Mouse (Mus musculus) c-Kit-positive CD71-positive TER-119-negative erythroid progenitor cells, embryonic 14.5 days (primary cell): ENCODE measurements at regions not wholly inside any gene's neighbourhood (a gene's known extent, or its start where the extent isn't known, plus 50 kb on each side); places are given as distances from the start of the nearest gene placed in this dataset.
"Not testable (repeated sequence)": the region's sequence is repeated elsewhere in the genome, so short reads cannot be mapped to it uniquely, and the experiment has no call there.

Experiments
- DNase-seq: peaks from one replicate; pipeline ENCODE4 v3.0.0-alpha.2; 2013; ENCODE audit warnings: low read depth

- DNase-seq, result no peak
These were observed 314.7 kb downstream of the Diras2 start for GRCm38 (mm10) chr13:52216343-52216742.

DNA sequence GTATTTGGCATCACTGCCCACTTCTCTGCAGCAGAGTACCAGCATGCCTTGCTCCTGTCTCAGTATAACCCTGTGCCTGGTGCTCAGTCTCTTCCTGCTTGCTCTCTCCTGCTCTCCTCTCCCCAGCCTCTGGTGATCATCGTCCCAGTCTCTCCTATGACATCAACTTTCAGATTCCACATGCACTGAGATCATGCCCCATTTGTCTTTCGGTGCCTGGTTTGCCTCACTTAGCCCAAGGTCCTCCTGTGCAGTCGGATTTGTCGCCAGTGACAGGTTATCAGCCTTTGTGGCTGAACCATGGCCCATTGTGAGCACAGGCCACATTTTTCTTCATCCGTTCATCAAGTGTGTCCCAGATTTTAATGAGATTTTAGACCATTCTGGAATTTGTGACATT lies 314.0 kb downstream of the Diras2 start:
- DNase-seq, result no peak

GRCm38 (mm10) chr13:52217741-52218140 lies 313.3 kb downstream of the Diras2 start:
- DNase-seq, result no peak

- no peak for DNase-seq
These were observed 308.6 kb downstream of the Diras2 start for GRCm38 (mm10) chr13:52222315-52223097.

DNA sequence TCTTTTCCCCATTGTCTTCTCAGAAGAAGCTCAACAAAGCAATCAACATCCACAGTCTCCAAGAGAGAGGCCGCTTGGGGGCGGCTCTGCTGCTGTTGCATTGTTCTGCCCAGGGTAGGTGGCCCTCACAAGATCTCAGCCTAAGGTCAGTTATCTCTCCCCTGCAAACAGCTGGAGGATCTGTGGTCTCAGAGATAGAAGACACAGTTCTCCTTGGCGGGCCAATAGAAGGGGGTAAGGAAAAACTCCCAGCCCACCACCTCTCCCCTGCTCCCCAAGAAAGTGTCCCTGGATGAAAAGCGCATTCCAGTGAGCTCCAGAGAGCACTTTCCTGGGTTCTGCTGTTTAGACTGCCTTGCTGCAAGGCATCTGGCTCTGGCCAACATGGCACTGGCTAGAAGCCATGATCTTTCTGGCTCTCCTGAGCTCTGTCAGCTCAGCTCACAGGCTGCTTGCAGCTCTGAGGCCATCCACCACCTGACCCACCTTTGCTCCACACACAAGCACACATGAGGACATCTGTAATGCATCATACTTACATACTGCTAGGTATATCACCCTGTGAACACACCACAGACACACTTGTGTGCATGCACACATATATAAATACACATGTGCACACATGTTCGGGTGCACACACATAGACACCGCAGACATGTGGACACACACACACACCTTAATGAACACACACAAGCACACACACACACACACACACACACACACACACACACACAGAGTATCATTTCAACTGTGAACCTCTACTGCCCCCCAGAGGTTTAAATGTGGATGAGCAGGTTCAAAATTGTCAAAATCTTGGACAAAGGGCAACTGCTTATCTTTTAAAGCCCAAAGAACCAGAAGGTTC lies 307.7 kb downstream of the Diras2 start:
- DNase-seq, result peak; percentile 21

GRCm38 (mm10) chr13:52233971-52234370 lies 297.1 kb downstream of the Diras2 start:
- no peak for DNase-seq

DNA sequence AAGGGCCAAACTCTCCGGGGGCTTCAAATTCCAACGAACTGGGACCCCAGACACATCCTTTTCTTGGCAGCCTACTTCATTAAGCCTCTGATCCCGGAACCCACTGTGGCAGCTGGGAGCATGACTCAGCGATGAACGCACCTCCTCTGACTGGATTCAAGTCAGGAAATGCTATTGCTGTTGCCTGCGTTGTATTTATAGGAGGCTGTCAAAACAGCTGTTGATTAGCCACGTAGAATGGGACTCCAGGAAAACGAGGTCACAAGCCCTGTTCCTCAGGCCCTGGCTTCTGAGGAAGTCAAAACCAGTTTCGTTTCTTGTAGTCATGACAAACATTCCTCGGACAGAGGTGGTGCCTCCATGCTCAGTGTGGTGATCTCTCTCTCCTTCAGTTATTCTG lies 295.0 kb downstream of the Diras2 start:
- no peak for DNase-seq

- DNase-seq, result no peak
These were observed 291.5 kb downstream of the Diras2 start for GRCm38 (mm10) chr13:52239563-52239962.

DNA sequence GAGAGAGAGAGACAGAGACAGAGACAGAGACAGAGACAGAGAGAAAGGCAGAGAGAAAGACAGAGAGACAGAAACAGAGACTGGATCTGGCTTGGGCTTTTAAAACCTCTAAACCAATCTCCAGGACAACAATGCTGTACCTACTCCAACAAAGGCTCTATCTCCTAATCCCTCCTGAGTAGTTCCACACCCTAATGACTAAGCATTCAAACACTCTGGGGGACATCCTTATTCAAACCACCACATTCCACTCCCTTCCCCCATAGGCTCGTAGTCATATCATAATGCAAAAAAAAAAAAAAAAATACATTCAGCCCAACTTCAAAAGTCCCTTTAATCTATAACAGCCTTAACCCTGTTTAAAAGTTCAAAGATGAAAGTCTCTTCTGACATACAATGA lies 289.3 kb downstream of the Diras2 start:
- no peak for DNase-seq

DNA sequence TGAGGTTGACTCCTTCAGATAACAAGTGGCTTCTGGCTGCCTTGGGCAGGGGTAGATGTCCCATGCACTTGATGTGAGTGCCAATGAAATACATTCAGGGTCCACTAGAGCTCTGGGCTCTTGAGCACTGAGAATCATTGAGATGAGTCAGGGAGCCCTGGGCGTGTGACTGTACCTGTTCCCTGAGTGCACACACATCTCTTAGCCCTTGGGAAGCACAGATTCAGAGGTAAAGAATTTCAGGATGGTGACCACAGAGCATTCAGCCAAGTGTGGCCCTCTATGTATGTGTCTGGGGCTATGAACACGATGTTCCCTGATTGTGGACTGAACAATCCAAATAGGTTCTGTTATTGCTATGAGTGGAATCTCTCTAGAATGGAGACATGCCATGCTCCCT lies 281.6 kb downstream of the Diras2 start:
- no peak for DNase-seq

GRCm38 (mm10) chr13:52250371-52250770 lies 280.7 kb downstream of the Diras2 start:
- DNase-seq, result no peak

DNA sequence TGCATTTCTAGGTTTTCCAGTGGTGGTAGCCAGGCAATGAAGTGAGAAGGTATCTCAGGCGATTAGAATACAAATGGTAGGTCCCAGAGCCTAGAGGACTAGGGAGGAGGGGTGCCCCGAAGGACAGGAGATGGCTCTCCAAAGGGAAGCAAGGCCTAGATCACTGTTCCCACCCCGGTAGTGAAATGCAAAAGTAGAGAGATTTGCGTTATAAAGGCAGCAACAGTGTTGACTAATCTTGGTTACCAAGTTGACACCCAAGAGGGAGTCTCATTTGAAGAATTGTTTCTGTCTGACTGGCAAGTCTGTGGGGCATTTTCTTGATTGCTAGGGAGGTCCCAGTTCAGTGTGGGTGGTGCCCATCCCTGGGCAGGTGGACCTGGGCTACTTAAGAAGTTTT lies 278.8 kb downstream of the Diras2 start:
- DNase-seq, result no peak

DNA sequence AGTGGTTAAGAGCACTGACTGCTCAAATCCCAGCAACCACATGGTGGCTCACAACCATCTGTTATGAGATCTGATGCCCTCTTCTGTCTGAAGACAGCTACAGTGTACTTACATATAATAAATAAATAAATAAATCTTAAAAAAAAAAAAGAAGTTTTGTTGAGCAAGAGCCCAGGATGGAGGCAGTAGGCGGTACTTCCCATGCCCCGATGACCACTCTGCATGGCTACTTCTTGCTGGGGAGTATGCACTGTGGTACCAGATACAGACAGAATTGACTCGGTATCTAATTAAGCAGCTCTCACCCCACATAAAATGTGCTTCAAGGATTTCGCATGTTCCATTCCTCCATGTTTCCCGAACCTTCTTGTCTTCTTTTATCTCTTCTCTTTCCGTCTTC lies 278.4 kb downstream of the Diras2 start:
- not testable (repeated sequence) for DNase-seq

- no peak for DNase-seq
These were observed 277.9 kb downstream of the Diras2 start for GRCm38 (mm10) chr13:52253138-52253537.

DNA sequence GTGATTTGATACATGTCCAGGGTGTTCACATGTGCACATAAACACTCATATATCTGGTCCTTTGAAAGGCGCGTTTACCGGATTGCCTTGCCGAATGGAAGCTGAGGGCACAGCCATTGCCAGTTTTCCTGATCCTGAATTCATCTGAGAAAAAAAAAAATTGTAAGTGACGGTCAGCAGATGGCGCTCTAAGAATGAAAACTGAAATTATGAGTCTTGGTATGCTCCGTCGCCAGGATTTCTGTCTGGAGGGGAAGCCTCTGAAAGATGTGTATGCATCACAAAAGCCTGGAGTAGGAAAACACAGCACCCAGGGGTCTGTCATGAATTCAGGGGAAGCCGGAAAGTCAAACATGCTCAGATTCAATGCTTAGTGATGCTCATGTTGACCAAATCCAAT lies 276.9 kb downstream of the Diras2 start:
- DNase-seq, result no peak

DNA sequence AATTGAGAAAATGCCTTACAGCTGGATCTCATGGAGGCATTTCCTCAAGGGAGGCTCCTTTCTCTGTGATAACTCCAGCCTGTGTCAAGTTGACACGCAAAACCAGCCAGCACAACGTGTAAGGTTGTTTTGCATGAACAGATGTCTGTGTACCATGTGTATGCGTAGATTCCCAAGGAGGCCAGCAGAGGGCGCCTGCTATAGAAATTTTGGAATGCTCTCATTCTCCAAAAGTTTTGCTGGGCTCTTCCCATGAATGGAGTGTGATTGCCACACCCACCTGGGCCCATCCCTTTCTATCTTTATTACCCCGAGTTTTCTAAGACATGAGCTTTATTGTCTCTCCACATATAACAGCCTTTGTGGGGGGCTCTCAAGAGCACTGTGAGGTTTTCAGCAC lies 275.4 kb downstream of the Diras2 start:
- DNase-seq, result no peak

DNA sequence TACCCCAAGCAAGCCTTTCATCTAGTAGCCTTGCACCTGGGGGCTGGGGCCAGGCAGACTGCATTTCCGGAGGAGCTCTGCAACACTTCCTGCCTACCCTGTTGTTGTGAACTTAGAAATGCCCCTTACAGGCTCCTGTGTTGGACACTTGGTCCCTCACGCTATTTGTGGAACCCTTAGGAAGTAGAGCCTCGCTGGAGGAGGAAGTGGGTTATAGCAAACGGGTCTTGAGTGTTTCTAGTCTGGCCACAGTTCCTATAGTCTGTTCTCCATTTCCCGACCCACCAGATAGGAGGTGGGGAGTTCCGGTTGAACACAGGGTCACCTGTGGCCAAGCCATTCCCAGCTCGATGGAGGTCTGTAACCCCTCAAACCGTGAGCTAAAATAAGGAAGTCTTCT lies 272.7 kb downstream of the Diras2 start:
- DNase-seq, result no peak

DNA sequence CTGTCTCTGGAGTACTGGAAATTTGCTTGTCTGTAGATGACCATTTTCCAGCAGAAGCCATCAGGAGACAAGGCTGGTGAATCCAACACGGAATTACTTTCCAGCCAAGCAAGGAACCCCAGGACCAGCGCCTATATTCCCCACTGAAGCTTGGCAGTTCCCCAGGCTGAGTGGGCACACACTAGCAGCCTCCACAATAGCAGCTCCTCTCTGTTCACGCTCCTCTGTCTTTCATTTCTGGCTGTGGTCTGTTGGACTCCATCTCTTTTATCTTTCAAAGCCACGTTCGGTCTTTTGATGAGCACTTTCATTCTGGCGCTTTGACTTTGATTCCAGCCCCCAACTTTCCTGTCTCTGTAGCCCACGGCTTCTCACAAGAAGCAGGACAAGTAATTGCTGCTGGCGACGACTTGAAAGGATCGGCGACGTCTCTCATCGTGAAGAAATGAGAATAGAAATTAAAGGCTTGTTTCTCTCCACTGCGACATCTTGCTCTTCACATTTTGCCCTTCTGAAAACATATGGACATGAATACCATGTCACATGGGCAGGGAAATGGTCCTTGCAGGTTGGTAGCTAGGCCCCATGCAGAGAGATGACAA lies 268.0 kb downstream of the Diras2 start:
- no peak for DNase-seq

GRCm38 (mm10) chr13:52268279-52268678 lies 262.8 kb downstream of the Diras2 start:
- no peak for DNase-seq

GRCm38 (mm10) chr13:52273502-52274246 lies 257.4 kb downstream of the Diras2 start:
- no peak for DNase-seq

- no peak for DNase-seq
These were observed 255.9 kb downstream of the Diras2 start for GRCm38 (mm10) chr13:52275196-52275595.

GRCm38 (mm10) chr13:52275675-52276074 lies 255.4 kb downstream of the Diras2 start:
- DNase-seq, result no peak
